Mouse (Mus musculus) neutrophil, adult 59 days (primary cell): Measurements from ENCODE around the gene Bdkrb2. TPM values are rescaled to one million over a fixed set of nuclear protein-coding genes. Genes with fewer than 3 reads are reported as not detected.

Experiments used
- total RNA-seq, 2 experiments: library from RNA; stranded (reverse); gene quantifications; 1 replicate in 1 of 2; 2 replicates in 1 of 2; pipeline ENCODE4 v1.2.4; 2023

Gene Bdkrb2
- not detected for total RNA-seq

GRCm38 (mm10) chr12:105562936-105563680 lies at the start of gene Bdkrb2:
Bdkrb2 (plus strand) TSS chr12:105563226.

GRCm38 (mm10) chr12:105602581-105603210 lies 39.7 kb downstream of the Bdkrb2 start, which contains the start of gene Bdkrb1:
Bdkrb1 (plus strand) TSS chr12:105603085.

Other genes with a start within 250 kb of the Bdkrb2 start
- not detected for gene Tunar, start 229.4 kb upstream of the Bdkrb2 start, total RNA-seq
- gene D430019H16Rik, start 109.4 kb upstream of the Bdkrb2 start, total RNA-seq: not detected
- gene Bdkrb1, start 39.9 kb downstream of the Bdkrb2 start, total RNA-seq: not detected
- 10 to 100 TPM; 10.7 to 16.6 TPM for gene Gskip, start 121.6 kb downstream of the Bdkrb2 start, total RNA-seq
- gene Atg2b, start 122.0 kb downstream of the Bdkrb2 start, total RNA-seq: 10 to 100 TPM; 17.0 to 17.5 TPM
- under 1 TPM in 1 of 2 experiments, not detected in 1; 0.24 TPM for gene Ak7, start 142.8 kb downstream of the Bdkrb2 start, total RNA-seq
- 100 to 1,000 TPM; 127 to 154 TPM for gene Papola, start 221.5 kb downstream of the Bdkrb2 start, total RNA-seq